Mouse (Mus musculus): ENCODE data around the gene Ovol1. TPM values are rescaled to one million over a fixed set of nuclear protein-coding genes. Genes with fewer than 3 reads are reported as not detected.
A peak's percentile ranks its signal among the peaks of the same experiment; 100 is the strongest.

Ovol1 gene
- not detected for total RNA-seq (2021)

GRCm38 (mm10) chr19:5560457-5561041, at the start of gene Ovol1:
TSS of gene Ovol1 (minus strand) at chr19:5560646.
- peak in 1 of 2 experiments; percentile 10 for DNase-seq
- intact Hi-C loops (cut with DNase I), result no loop called here

GRCm38 (mm10) chr19:5609547-5610404, 49.3 kb upstream of the Ovol1 start, which contains the start of gene Kat5:
TSS of gene Kat5 (minus strand) at chr19:5610237.
- peak; percentile 90 to 99 for DNase-seq
- intact Hi-C loops (cut with DNase I), result loop anchor here (2.0 kb wide), 2 partner anchors 51 to 77 kb away; no protein-coding TSS in a partner anchor

- intact Hi-C loops (cut with DNase I), result loop anchor here (2.0 kb wide), 1 partner anchor 78 kb away; no protein-coding TSS in a partner anchor
- no peak for DNase-seq
Measured at GRCm38 (mm10) chr19:5609171-5609546, 48.7 kb upstream of the Ovol1 start.

- intact Hi-C loops (cut with DNase I), result loop anchor here (2.0 kb wide), 1 partner anchor 78 kb away; no protein-coding TSS in a partner anchor
- DNase-seq, result no peak
Measured at GRCm38 (mm10) chr19:5608707-5609106, 48.3 kb upstream of the Ovol1 start.

- intact Hi-C loops (cut with DNase I), result loop anchor here (2.0 kb wide), 1 partner anchor 79 kb away; no protein-coding TSS in a partner anchor
- DNase-seq, result no peak
Measured at GRCm38 (mm10) chr19:5607705-5608410, 47.4 kb upstream of the Ovol1 start.

GRCm38 (mm10) chr19:5606196-5606595, 45.8 kb upstream of the Ovol1 start:
- intact Hi-C loops (cut with DNase I), result no loop called here
- DNase-seq, result no peak

- DNase-seq, result no peak
- intact Hi-C loops (cut with DNase I), result no loop called here
Measured at GRCm38 (mm10) chr19:5605126-5605525, 44.7 kb upstream of the Ovol1 start.

- intact Hi-C loops (cut with DNase I), result no loop called here
- no peak for DNase-seq
Measured at GRCm38 (mm10) chr19:5603664-5604063, 43.2 kb upstream of the Ovol1 start.

GRCm38 (mm10) chr19:5601752-5602541, 41.5 kb upstream of the Ovol1 start, which contains the start of gene Rnaseh2c:
TSS of gene Rnaseh2c (plus strand) at chr19:5601873.
- intact Hi-C loops (cut with DNase I), result no loop called here
- DNase-seq, result peak; percentile 65 to 75

- no peak for DNase-seq
- intact Hi-C loops (cut with DNase I), result no loop called here
Measured at GRCm38 (mm10) chr19:5599224-5599623, 38.8 kb upstream of the Ovol1 start.

GRCm38 (mm10) chr19:5591888-5592287, 31.4 kb upstream of the Ovol1 start:
- DNase-seq, result no peak
- intact Hi-C loops (cut with DNase I), result no loop called here

- DNase-seq, result no peak
- intact Hi-C loops (cut with DNase I), result no loop called here
Measured at GRCm38 (mm10) chr19:5589159-5589558, 28.7 kb upstream of the Ovol1 start.

GRCm38 (mm10) chr19:5581995-5582394, 21.5 kb upstream of the Ovol1 start:
- intact Hi-C loops (cut with DNase I), result no loop called here
- no peak for DNase-seq

- no peak for DNase-seq
- intact Hi-C loops (cut with DNase I), result no loop called here
Measured at GRCm38 (mm10) chr19:5580776-5581175, 20.3 kb upstream of the Ovol1 start.

- no peak for DNase-seq
- intact Hi-C loops (cut with DNase I), result no loop called here
Measured at GRCm38 (mm10) chr19:5579971-5580370, 19.5 kb upstream of the Ovol1 start.

GRCm38 (mm10) chr19:5575336-5575735, 14.9 kb upstream of the Ovol1 start:
- DNase-seq, result no peak
- intact Hi-C loops (cut with DNase I), result no loop called here

- intact Hi-C loops (cut with DNase I), result no loop called here
- peak; percentile 15 to 37 for DNase-seq
Measured at GRCm38 (mm10) chr19:5572331-5573125, 12.1 kb upstream of the Ovol1 start.

GRCm38 (mm10) chr19:5571831-5572230, 11.4 kb upstream of the Ovol1 start:
- DNase-seq, result peak; percentile 16 to 19

More at GRCm38 (mm10) chr19:5571831-5572230, 11.4 kb upstream of the Ovol1 start:
- intact Hi-C loops (cut with DNase I), result no loop called here
